Mouse (Mus musculus): Measurements from ENCODE around the gene Raver2. TPM values are rescaled to one million over a fixed set of nuclear protein-coding genes. Genes with fewer than 3 reads are reported as not detected.

Gene Raver2
- polyA plus RNA-seq, 1 experiment = 0.04 TPM

GRCm38 (mm10) chr4:101146047-101146745, 77.4 kb downstream of the Raver2 start:
- no peak overlapping the region for H3K4me3 ChIP-seq
- no peaks in the 10 kb centered on the region for H3K36me3 ChIP-seq (ENCODE audit: control insufficient read depth, insufficient read depth)
- no peak for TF ChIP-seq POLR2A (IDR thresholded peaks at IDR 0.05; ENCODE audit: insufficient read length, low read depth)
- no peak for TF ChIP-seq E2F4 (IDR thresholded peaks at IDR 0.05; ENCODE audit: insufficient read depth)
- TF ChIP-seq USF1 (IDR thresholded peaks at IDR 0.05; ENCODE audit: low read depth) = no peak
- TF ChIP-seq POLR2AphosphoS2 (IDR thresholded peaks at IDR 0.05; ENCODE audit: insufficient read length, low read depth) = no peak
- no peak for TF ChIP-seq MAX (IDR thresholded peaks at IDR 0.05; ENCODE audit: low read depth)
- no peak for TF ChIP-seq TCF12 (IDR thresholded peaks at IDR 0.05; ENCODE audit: insufficient read depth, poor library complexity, severe bottlenecking)
- TF ChIP-seq MYOD1 (IDR thresholded peaks at IDR 0.05; ENCODE audit: control insufficient read depth in 1 of 3, insufficient read length in 2 of 3, low read depth in 2 of 3) = no peak
- no peak for TF ChIP-seq CEBPB (IDR thresholded peaks at IDR 0.05; ENCODE audit: insufficient read depth, poor library complexity, severe bottlenecking)
- TF ChIP-seq REST (IDR thresholded peaks at IDR 0.05; ENCODE audit: insufficient read depth, insufficient read length) = no peak
- no peak for TF ChIP-seq TCF3 (IDR thresholded peaks at IDR 0.05; ENCODE audit: insufficient read length, low read depth)
- TF ChIP-seq MYOG (IDR thresholded peaks at IDR 0.05; ENCODE audit: control insufficient read depth in 1 of 3, insufficient read depth in 1 of 3, insufficient read length in 2 of 3, low read depth in 2 of 3) = no peak
- no peak for TF ChIP-seq SRF (IDR thresholded peaks at IDR 0.05; ENCODE audit: control insufficient read depth, insufficient read length, low read depth)
- H3K4me2 ChIP-seq (ENCODE audit: low read depth) = peak overlapping the region; percentile 30
- no peaks in the 10 kb centered on the region for H3K27me3 ChIP-seq (ENCODE audit: control insufficient read depth, insufficient read depth, insufficient read length)
- no peaks in the 10 kb centered on the region for H3K79me2 ChIP-seq (ENCODE audit: control insufficient read depth, insufficient read depth)
- no peak overlapping the region for H3ac ChIP-seq (ENCODE audit: control insufficient read depth, insufficient read length)

- no peak overlapping the region for H3ac ChIP-seq (ENCODE audit: control insufficient read depth, insufficient read length)
- no peaks in the 10 kb centered on the region for H3K27me3 ChIP-seq (ENCODE audit: control insufficient read depth, insufficient read depth, insufficient read length)
- no peaks in the 10 kb centered on the region for H3K79me2 ChIP-seq (ENCODE audit: control insufficient read depth, insufficient read depth)
- H3K4me3 ChIP-seq = no peak overlapping the region
- no peaks in the 10 kb centered on the region for H3K36me3 ChIP-seq (ENCODE audit: control insufficient read depth, insufficient read depth)
- TF ChIP-seq REST (IDR thresholded peaks at IDR 0.05; ENCODE audit: insufficient read depth, insufficient read length) = no peak
- TF ChIP-seq MAX (IDR thresholded peaks at IDR 0.05; ENCODE audit: low read depth) = no peak
- no peak for TF ChIP-seq SRF (IDR thresholded peaks at IDR 0.05; ENCODE audit: control insufficient read depth, insufficient read length, low read depth)
- no peak for TF ChIP-seq MYOG (IDR thresholded peaks at IDR 0.05; ENCODE audit: control insufficient read depth in 1 of 3, insufficient read depth in 1 of 3, insufficient read length in 2 of 3, low read depth in 2 of 3)
- no peak for TF ChIP-seq TCF12 (IDR thresholded peaks at IDR 0.05; ENCODE audit: insufficient read depth, poor library complexity, severe bottlenecking)
- no peak for TF ChIP-seq E2F4 (IDR thresholded peaks at IDR 0.05; ENCODE audit: insufficient read depth)
- TF ChIP-seq TCF3 (IDR thresholded peaks at IDR 0.05; ENCODE audit: insufficient read length, low read depth) = no peak
- no peak overlapping the region for H3K4me2 ChIP-seq (ENCODE audit: low read depth)
These were observed 78.3 kb downstream of the Raver2 start for GRCm38 (mm10) chr4:101146891-101147655.

- H3ac ChIP-seq (ENCODE audit: control insufficient read depth, insufficient read length) = no peak overlapping the region
- TF ChIP-seq CEBPB (IDR thresholded peaks at IDR 0.05; ENCODE audit: insufficient read depth, poor library complexity, severe bottlenecking) = no peak
- H3K79me2 ChIP-seq (ENCODE audit: control insufficient read depth, insufficient read depth) = no peaks in the 10 kb centered on the region
- H3K4me2 ChIP-seq (ENCODE audit: low read depth) = no peak overlapping the region
- no peak overlapping the region for H3K4me3 ChIP-seq
- H3K36me3 ChIP-seq (ENCODE audit: control insufficient read depth, insufficient read depth) = peaks cover 29% of the 10 kb centered on the region
- no peaks in the 10 kb centered on the region for H3K27me3 ChIP-seq (ENCODE audit: control insufficient read depth, insufficient read depth, insufficient read length)
These were observed 86.8 kb downstream of the Raver2 start for GRCm38 (mm10) chr4:101155541-101155940.

- Histone ChIP-seq H3K4me2 (ENCODE audit: low read depth) (no peak overlapping the region), H3K36me3 (ENCODE audit: control insufficient read depth, insufficient read depth) (peaks cover 28% of the 10 kb centered on the region), H3K4me3 (no peak overlapping the region), H3ac (ENCODE audit: control insufficient read depth, insufficient read length) (no peak overlapping the region), H3K79me2 (ENCODE audit: control insufficient read depth, insufficient read depth) (no peaks in the 10 kb centered on the region), H3K27me3 (ENCODE audit: control insufficient read depth, insufficient read depth, insufficient read length) (no peaks in the 10 kb centered on the region)
- TF ChIP-seq MYOG (IDR thresholded peaks at IDR 0.05; ENCODE audit: control insufficient read depth in 1 of 3, insufficient read depth in 1 of 3, insufficient read length in 2 of 3, low read depth in 2 of 3) (no peak), E2F4 (IDR thresholded peaks at IDR 0.05; ENCODE audit: insufficient read depth) (no peak), TCF12 (IDR thresholded peaks at IDR 0.05; ENCODE audit: insufficient read depth, poor library complexity, severe bottlenecking) (no peak), SRF (IDR thresholded peaks at IDR 0.05; ENCODE audit: control insufficient read depth, insufficient read length, low read depth) (no peak), CEBPB (IDR thresholded peaks at IDR 0.05; ENCODE audit: insufficient read depth, poor library complexity, severe bottlenecking) (no peak), MYOD1 (IDR thresholded peaks at IDR 0.05; ENCODE audit: control insufficient read depth in 1 of 3, insufficient read length in 2 of 3, low read depth in 2 of 3) (no peak), POLR2AphosphoS2 (IDR thresholded peaks at IDR 0.05; ENCODE audit: insufficient read length, low read depth) (no peak), USF1 (IDR thresholded peaks at IDR 0.05; ENCODE audit: low read depth) (no peak), MAX (IDR thresholded peaks at IDR 0.05; ENCODE audit: low read depth) (no peak), POLR2A (IDR thresholded peaks at IDR 0.05; ENCODE audit: insufficient read length, low read depth) (no peak), REST (IDR thresholded peaks at IDR 0.05; ENCODE audit: insufficient read depth, insufficient read length) (no peak), TCF3 (IDR thresholded peaks at IDR 0.05; ENCODE audit: insufficient read length, low read depth) (no peak)
These were observed 88.7 kb downstream of the Raver2 start for GRCm38 (mm10) chr4:101157476-101157875.

GRCm38 (mm10) chr4:101158282-101158681, 89.5 kb downstream of the Raver2 start:
- H3K27me3 ChIP-seq (ENCODE audit: control insufficient read depth, insufficient read depth, insufficient read length) = no peaks in the 10 kb centered on the region
- no peaks in the 10 kb centered on the region for H3K79me2 ChIP-seq (ENCODE audit: control insufficient read depth, insufficient read depth)
- peaks cover 21% of the 10 kb centered on the region for H3K36me3 ChIP-seq (ENCODE audit: control insufficient read depth, insufficient read depth)
- H3ac ChIP-seq (ENCODE audit: control insufficient read depth, insufficient read length) = no peak overlapping the region
- H3K4me3 ChIP-seq = no peak overlapping the region
- no peak overlapping the region for H3K4me2 ChIP-seq (ENCODE audit: low read depth)
- TF ChIP-seq POLR2A (IDR thresholded peaks at IDR 0.05; ENCODE audit: insufficient read length, low read depth) = no peak
- no peak for TF ChIP-seq TCF12 (IDR thresholded peaks at IDR 0.05; ENCODE audit: insufficient read depth, poor library complexity, severe bottlenecking)
